Mouse (Mus musculus) liver, embryonic 13.5 days (tissue): ENCODE data around the gene Atp2a3. TPM values are rescaled to one million over a fixed set of nuclear protein-coding genes. Genes with fewer than 3 reads are reported as not detected.
A peak's percentile ranks its signal among the peaks of the same experiment; 100 is the strongest.

Source experiments
- ATAC-seq: fragments of 200-750 bp; cut with Nextera tagmentation; 2 replicates; pipeline ENCODE4 v1.8.0; 2017; ENCODE audit warnings: low read depth, mild to moderate bottlenecking, moderate number of reproducible peaks, moderate library complexity
- DNase-seq: peaks from one replicate; pipeline ENCODE4 v3.0.0; 2022
- H3K27ac ChIP-seq: fragments of 300-500 bp; sonication (generic); 2 replicates; pipeline ENCODE4 v1.5.1; 2015; ENCODE audit warnings: moderate library complexity, mild to moderate bottlenecking, inconsistent platforms
- H3K27me3 ChIP-seq: fragments of 300-500 bp; sonication (generic); 2 replicates; pipeline ENCODE4 v1.6.1; 2015; ENCODE audit warnings: mild to moderate bottlenecking, inconsistent platforms
- H3K36me3 ChIP-seq: fragments of 300-500 bp; sonication (generic); 2 replicates; pipeline ENCODE4 v1.6.1; 2015; ENCODE audit warnings: mild to moderate bottlenecking, inconsistent platforms
- H3K4me1 ChIP-seq: fragments of 300-500 bp; sonication (generic); replicated peaks from 2 replicates; pipeline ENCODE4 v1.6.1; 2015; ENCODE audit warnings: inconsistent platforms
- H3K4me2 ChIP-seq: fragments of 300-500 bp; sonication (generic); 2 replicates; pipeline ENCODE4 v1.6.1; 2015; ENCODE audit warnings: inconsistent platforms, mild to moderate bottlenecking, moderate library complexity
- H3K4me3 ChIP-seq: fragments of 300-500 bp; sonication (generic); replicated peaks from 2 replicates; pipeline ENCODE4 v1.5.1; 2015; ENCODE audit warnings: mild to moderate bottlenecking, inconsistent platforms
- H3K9ac ChIP-seq: fragments of 300-500 bp; sonication (generic); 2 replicates; pipeline ENCODE4 v1.6.1; 2015; ENCODE audit warnings: mild to moderate bottlenecking, inconsistent platforms
- H3K9me3 ChIP-seq: fragments of 300-500 bp; sonication (generic); replicated peaks from 2 replicates; pipeline ENCODE4 v1.6.1; 2016; ENCODE audit warnings: inconsistent platforms
- WGBS: fragments of 180-500 bp; shearing (Covaris S2); methylation state at CpG from one replicate; pipeline ENCODE4 v1.1.7; 2015; ENCODE audit not compliant: insufficient replicate concordance; 5-methylcytosine and 5-hydroxymethylcytosine counted together
- polyA plus RNA-seq: library from polyadenylated mRNA; unstranded; fragments of >200 nt; fragmentation: Nextera tagmentation; extraction: Ambion mirVana; gene quantifications from 2 replicates; pipeline ENCODE4 v1.2.1, GENCODE M21; 2015

Atp2a3 gene
- polyA plus RNA-seq, 1 experiment from 2014 or later: 8.2 TPM

DNA sequence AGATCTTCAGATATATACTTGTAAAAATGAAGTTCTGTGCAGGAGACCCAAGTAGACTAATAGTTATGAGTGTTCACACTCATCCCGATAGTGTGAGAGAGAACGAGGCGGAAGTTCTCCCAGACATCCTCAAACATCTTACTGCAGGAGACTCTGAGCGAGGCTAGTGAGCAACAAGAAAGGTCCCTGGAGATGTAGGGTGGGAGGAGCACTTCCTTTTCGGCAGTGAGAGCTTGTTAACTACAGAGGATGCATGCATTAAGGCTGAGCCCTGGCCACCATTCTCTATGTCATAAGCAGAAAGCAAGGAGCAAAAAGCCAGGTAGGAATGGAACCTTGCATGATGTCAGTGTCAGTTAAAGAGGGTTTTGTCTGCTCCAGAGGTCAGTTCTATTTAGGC lies 26.3 kb downstream of the Atp2a3 start:
- Histone ChIP-seq H3K27ac (no peak overlapping the region), H3K9me3 (no peaks in the 10 kb centered on the region), H3K27me3 (no peaks in the 10 kb centered on the region), H3K4me3 (no peak overlapping the region), H3K36me3 (no peaks in the 10 kb centered on the region), H3K9ac (no peak overlapping the region), H3K4me2 (no peak overlapping the region), H3K4me1 (peaks cover 12% of the 10 kb centered on the region)
- no peak for ATAC-seq
- WGBS: 47% methylated on average over 5 of the region's 5 CpGs
- no peak for DNase-seq

DNA sequence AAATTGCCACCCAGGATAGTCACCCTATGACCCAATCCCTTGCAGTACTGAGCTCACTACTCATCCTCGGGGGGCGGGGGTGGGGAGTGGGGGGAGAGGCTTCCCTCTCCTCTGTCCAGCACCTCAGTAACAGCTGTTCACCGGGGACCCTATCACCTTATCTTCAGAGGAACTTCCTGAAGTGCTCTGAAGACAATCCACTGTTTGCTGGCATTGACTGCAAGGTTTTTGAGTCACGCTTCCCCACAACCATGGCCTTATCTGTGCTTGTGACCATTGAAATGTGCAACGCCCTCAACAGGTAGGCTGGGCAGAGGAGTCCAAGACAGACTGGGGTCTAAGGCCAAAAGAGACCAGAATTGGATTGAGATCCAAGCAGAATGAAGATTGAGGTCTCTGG lies 26.8 kb downstream of the Atp2a3 start:
- no peak overlapping the region for H3K4me2 ChIP-seq
- no peaks in the 10 kb centered on the region for H3K27me3 ChIP-seq
- no peaks in the 10 kb centered on the region for H3K9me3 ChIP-seq
- no peak overlapping the region for H3K27ac ChIP-seq
- ATAC-seq: no peak
- no peak for DNase-seq
- H3K4me3 ChIP-seq: no peak overlapping the region
- 24% methylated on average over 5 of the region's 5 CpGs for WGBS
- H3K4me1 ChIP-seq: peaks cover 15% of the 10 kb centered on the region
- H3K36me3 ChIP-seq: no peaks in the 10 kb centered on the region
- no peak overlapping the region for H3K9ac ChIP-seq

GRCm38 (mm10) chr11:72989044-72989443 lies 28.1 kb downstream of the Atp2a3 start:
- Histone ChIP-seq H3K27me3 (no peaks in the 10 kb centered on the region), H3K4me1 (peaks cover 26% of the 10 kb centered on the region), H3K4me2 (no peak overlapping the region), H3K9me3 (no peaks in the 10 kb centered on the region), H3K36me3 (no peaks in the 10 kb centered on the region), H3K27ac (no peak overlapping the region), H3K9ac (no peak overlapping the region), H3K4me3 (no peak overlapping the region)
- 57% methylated on average over 6 of the region's 6 CpGs for WGBS
- no peak for ATAC-seq
- no peak for DNase-seq

DNA sequence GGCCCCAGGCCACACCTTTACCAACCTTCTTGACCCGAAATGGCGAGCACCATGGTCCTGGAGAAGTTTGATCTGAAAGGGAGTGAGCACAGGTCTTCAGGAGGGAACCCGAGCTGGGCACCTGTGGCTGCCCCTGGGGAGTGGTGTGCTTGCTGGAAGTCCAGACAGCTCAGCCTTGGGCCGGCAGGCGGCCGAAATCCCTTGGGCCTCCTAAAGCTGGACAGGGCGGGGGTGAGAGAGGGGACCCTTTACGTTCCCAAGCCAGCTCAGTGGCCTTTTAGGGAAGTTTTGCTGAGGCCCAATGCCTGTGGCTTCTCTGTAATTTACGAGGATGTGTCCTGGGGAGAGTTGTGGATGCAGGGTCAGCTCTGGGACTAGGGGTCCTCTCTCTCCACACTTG lies 29.7 kb downstream of the Atp2a3 start:
- Histone ChIP-seq H3K36me3 (no peaks in the 10 kb centered on the region), H3K4me2 (no peak overlapping the region), H3K9ac (no peak overlapping the region), H3K4me1 (peaks cover 26% of the 10 kb centered on the region), H3K27ac (no peak overlapping the region), H3K4me3 (no peak overlapping the region), H3K9me3 (no peaks in the 10 kb centered on the region), H3K27me3 (no peaks in the 10 kb centered on the region)
- WGBS: 69% methylated on average over 9 of the region's 9 CpGs
- DNase-seq (no peak), ATAC-seq (no peak)

DNA sequence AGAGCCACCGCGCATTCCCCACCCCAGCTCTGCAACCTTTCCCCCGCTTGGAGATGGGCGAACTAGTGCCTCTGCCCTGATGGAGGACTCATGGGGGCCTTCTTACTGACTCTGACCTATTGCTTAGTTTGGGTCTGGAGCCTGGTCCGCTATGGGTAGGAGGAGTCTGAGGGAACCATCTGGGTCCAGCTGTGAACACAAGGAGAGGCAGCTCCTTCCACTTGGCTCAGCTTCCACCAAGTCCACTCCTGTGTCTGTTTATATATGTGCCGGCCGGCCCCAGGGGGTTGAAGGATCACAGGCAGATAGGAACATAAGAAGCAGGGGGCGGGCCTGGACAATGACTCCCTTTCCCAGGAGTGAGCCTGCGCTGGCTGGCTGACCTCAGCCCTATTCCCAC lies 31.0 kb downstream of the Atp2a3 start:
- Histone ChIP-seq H3K4me3 (no peak overlapping the region), H3K27ac (no peak overlapping the region), H3K27me3 (no peaks in the 10 kb centered on the region), H3K36me3 (no peaks in the 10 kb centered on the region), H3K9me3 (no peaks in the 10 kb centered on the region), H3K4me1 (peaks cover 22% of the 10 kb centered on the region), H3K4me2 (no peak overlapping the region), H3K9ac (no peak overlapping the region)
- ATAC-seq (no peak), DNase-seq (no peak)
- 71% methylated on average over 9 of the region's 9 CpGs for WGBS

DNA sequence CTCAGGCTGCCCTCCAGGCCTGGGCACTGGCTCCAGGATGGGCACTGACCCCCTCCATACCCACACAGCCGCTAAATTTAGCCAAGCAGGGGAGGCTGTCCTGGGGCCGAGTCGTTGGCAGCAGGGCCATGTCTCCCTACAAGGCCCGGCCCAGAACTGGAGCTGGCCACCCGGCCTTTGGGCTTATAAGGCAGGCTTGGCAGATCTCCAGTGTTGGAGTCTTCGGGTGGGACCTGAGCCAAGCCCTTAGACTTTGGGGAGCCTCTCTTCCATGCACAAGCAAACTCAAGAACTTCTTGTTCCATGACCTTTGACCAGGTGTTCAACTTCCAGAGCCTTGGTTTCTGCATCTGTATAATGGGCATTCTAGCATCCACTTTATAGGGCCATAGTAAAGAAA lies 35.4 kb downstream of the Atp2a3 start:
- no peaks in the 10 kb centered on the region for H3K36me3 ChIP-seq
- peaks cover 40% of the 10 kb centered on the region for H3K4me1 ChIP-seq
- no peak overlapping the region for H3K4me2 ChIP-seq
- no peaks in the 10 kb centered on the region for H3K27me3 ChIP-seq
- H3K9ac ChIP-seq: no peak overlapping the region
- DNase-seq (no peak), ATAC-seq (no peak)
- WGBS: 74% methylated on average over 6 of the region's 6 CpGs
- H3K27ac ChIP-seq: no peak overlapping the region
- H3K9me3 ChIP-seq: no peaks in the 10 kb centered on the region
- no peak overlapping the region for H3K4me3 ChIP-seq

DNA sequence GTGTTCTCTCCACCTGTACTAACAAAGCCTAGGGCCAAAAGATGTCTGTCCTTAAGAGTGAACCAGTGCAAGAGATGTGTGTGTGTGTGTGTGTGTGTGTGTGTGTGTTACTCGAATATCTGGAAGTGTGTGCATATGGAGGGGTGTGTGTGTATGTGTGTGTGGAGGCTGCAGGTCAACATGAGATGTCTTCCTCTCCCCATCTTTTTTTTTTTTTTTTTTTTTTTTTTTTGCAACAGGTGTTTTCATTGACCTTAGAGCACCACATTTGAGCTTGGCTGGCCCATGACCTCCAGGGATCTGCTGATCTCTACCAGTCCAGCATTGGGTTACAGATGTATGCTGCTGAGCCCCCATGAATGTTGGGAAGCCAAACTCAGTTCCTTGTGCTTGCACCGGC lies 35.8 kb downstream of the Atp2a3 start:
- no peaks in the 10 kb centered on the region for H3K9me3 ChIP-seq
- H3K27ac ChIP-seq: no peak overlapping the region
- DNase-seq (no peak), ATAC-seq (no peak)
- no peaks in the 10 kb centered on the region for H3K36me3 ChIP-seq
- WGBS: 61% methylated on average over 2 of the region's 2 CpGs
- H3K4me3 ChIP-seq: no peak overlapping the region
- no peak overlapping the region for H3K4me2 ChIP-seq
- H3K27me3 ChIP-seq: no peaks in the 10 kb centered on the region
- peaks cover 40% of the 10 kb centered on the region for H3K4me1 ChIP-seq
- H3K9ac ChIP-seq: no peak overlapping the region

DNA sequence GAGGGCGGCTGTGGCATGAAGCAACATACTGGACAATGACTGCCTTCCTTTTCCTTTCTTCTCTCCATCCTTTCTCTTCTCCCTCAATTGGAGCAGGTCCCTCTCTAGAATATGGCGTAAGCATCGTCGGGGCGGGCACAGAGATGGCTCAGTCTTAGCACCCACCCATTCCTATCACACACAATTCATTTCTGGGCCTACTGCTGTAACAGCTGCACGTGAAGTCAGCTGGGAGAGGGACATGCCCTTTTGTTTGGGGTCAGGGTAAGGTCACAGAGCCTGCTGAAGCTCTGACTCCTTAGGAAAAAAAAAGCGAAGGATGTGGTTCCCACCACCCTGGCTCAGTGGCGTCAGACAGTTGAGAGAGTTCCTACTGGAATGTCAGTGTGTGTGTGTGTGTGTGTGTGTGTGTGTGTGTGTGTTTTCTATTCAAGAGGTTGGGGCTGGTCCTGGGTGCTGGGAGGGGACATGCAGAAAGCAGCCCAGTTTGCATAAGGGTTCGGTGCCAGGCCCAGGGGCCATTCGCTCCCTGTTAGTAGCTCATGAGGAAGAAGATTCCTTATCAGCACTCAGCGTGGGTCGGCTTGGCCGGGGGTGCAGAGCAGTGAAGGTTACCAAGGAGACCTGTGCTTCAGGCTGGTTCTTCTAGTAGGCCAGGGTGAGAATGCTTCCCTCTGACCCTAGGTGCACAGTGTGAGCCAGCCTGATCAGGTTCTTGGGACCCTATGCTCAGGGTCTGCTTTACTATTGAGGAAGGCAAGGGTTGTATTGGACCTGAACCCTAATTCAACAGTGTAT lies 36.8 kb downstream of the Atp2a3 start:
- H3K4me2 ChIP-seq: no peak overlapping the region
- H3K36me3 ChIP-seq: no peaks in the 10 kb centered on the region
- no peaks in the 10 kb centered on the region for H3K27me3 ChIP-seq
- peaks cover 33% of the 10 kb centered on the region for H3K4me1 ChIP-seq
- no peak for ATAC-seq
- H3K4me3 ChIP-seq: no peak overlapping the region
- no peak overlapping the region for H3K9ac ChIP-seq
- 35% methylated on average over 13 of the region's 13 CpGs for WGBS
- no peaks in the 10 kb centered on the region for H3K9me3 ChIP-seq
- no peak for DNase-seq
- no peak overlapping the region for H3K27ac ChIP-seq

DNA sequence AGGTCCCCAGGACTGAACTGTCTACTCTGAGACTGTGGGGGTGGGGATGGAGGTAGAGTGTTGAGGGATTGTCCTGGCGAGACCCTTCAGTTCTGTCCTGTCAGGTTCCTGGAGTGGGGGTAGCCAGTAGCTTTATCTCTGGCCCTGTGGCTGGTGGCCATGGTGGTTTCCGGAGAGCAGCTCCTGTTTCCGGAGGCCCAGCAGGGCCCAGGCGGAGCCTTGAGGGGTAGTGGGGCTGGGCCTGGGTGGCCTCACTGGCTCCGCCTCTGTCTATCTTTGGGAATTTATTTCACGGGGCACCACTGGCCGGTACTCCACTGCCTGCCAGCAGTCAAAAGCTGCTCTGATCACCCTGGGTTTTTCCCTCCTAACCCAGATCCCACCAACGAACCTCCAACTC lies 37.8 kb downstream of the Atp2a3 start, which contains the start of gene P2rx1:
Gene P2rx1, plus strand, starts transcription at position 333 of the 400 bp plus-strand sequence.
- Histone ChIP-seq H3K27me3 (no peaks in the 10 kb centered on the region), H3K9ac (peak within 1 kb of the TSS; percentile 33; the same call in 1 of the 2 replicates), H3K9me3 (no peaks in the 10 kb centered on the region), H3K4me3 (peak within 1 kb of the TSS; percentile 32), H3K27ac (peak within 1 kb of the TSS; percentile 47; the same call in 1 of the 2 replicates), H3K4me1 (peaks cover 22% of the 10 kb centered on the region), H3K4me2 (peak within 1 kb of the TSS; percentile 51), H3K36me3 (no peaks in the 10 kb centered on the region)
- WGBS: 11% methylated on average over 8 of the region's 8 CpGs
- ATAC-seq (peak; percentile 65), DNase-seq (peak; percentile 37)

DNA sequence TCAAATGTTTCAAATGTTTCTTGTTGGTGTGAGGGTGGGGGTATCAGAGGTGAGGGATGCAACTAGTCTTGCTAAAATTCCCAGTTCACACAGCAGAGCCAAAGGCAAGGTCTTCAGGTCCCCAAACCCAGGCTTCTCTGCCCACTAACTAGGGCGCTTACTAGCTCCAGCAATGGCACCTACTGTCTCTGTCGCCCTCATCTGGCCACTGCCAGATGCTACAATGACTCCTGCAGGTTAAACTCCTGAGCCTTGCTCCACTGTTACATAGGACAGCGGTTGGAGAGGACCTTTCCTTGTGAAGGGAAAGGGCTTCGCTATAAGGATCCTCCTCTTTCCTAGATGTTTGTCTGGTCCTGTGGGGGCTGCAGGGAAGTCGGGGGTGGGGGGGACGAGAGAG lies 40.1 kb downstream of the Atp2a3 start:
- H3K4me2 ChIP-seq: peak overlapping the region; percentile 16; the same call in 1 of the 2 replicates

DNA sequence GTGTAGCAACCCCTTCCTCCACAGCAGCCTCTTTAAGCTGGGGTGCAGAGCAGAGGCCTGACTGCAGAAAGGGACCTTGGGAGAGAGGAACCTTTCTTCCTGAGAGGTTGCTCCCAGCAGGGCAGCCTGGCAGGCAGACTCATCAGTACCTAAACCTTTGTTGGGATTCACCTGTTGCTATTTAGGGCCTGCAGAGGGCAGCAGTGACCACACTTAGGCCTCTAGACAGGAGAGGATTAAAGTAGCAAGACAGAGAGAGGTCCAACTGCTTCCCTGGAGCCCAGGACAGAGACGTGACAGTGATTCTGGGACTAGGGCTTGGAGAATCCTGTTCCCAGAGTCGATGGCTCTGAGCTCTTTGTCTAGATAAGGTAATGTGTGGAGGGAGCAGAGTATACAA lies 45.4 kb downstream of the Atp2a3 start:
- H3K9ac ChIP-seq: no peak overlapping the region
- H3K4me3 ChIP-seq: no peak overlapping the region
- 0 out of 2 replicates have a peak, but pooled peaks have one; percentile 39 for ATAC-seq
- WGBS: 10% methylated on average over 2 of the region's 2 CpGs
- no peak for DNase-seq
- H3K27me3 ChIP-seq: no peaks in the 10 kb centered on the region
- no peak overlapping the region for H3K4me2 ChIP-seq
- no peaks in the 10 kb centered on the region for H3K9me3 ChIP-seq
- H3K27ac ChIP-seq: no peak overlapping the region
- H3K36me3 ChIP-seq: no peaks in the 10 kb centered on the region
- H3K4me1 ChIP-seq: no peaks in the 10 kb centered on the region

More for the DNA sequence above, 40.1 kb downstream of the Atp2a3 start:
- H3K9ac ChIP-seq: no peak overlapping the region
- no peaks in the 10 kb centered on the region for H3K27me3 ChIP-seq
- H3K27ac ChIP-seq: no peak overlapping the region
- peaks cover 22% of the 10 kb centered on the region for H3K4me1 ChIP-seq
- ATAC-seq (peak; percentile 30; the same call in 1 of the 2 replicates), DNase-seq (peak; percentile 42)
- no peaks in the 10 kb centered on the region for H3K9me3 ChIP-seq
- WGBS: 7% methylated on average over 6 of the region's 6 CpGs
- H3K4me3 ChIP-seq: no peak overlapping the region
- H3K36me3 ChIP-seq: no peaks in the 10 kb centered on the region

DNA sequence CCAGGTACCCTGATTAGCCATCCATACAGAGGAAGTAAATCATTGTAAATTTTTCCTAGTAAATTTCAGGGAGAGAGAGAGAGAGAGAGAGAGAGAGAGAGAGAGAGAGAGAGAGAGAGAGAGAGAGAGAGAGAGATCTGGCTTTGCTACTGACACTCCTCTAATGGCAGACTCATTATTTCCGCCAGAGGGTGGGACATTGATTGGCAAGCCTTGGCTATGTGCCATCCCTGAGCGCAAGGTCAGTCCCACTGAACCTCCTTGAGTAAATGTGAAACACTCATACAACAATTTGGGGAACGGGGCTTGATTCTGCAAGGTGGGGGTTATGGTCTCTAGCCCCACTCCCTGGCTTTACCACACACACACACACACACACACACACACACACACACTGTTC lies 46.1 kb downstream of the Atp2a3 start:
- WGBS: 63% methylated on average over 3 of the region's 3 CpGs
- Histone ChIP-seq H3K27ac (no peak overlapping the region), H3K27me3 (no peaks in the 10 kb centered on the region), H3K4me3 (no peak overlapping the region), H3K4me1 (no peaks in the 10 kb centered on the region), H3K9me3 (no peaks in the 10 kb centered on the region), H3K4me2 (no peak overlapping the region), H3K9ac (no peak overlapping the region), H3K36me3 (no peaks in the 10 kb centered on the region)
- no peak for ATAC-seq
- DNase-seq: no peak
